Mouse (Mus musculus) testis, adult 2 months (tissue): ENCODE data around the gene Specc1.

ENCODE experiments used
- CTCF ChIP-seq: fragments of 200-500 bp; IDR thresholded peaks from 2 replicates; pipeline ENCODE4 v1.5.1; 2012; ENCODE audit warnings: low read depth, mild to moderate bottlenecking, inconsistent platforms, low read length, moderate library complexity; ENCODE audit not compliant: control insufficient read depth, insufficient read depth, insufficient replicate concordance
- POLR2A ChIP-seq: fragments of 200-500 bp; IDR thresholded peaks from 2 replicates; pipeline ENCODE4 v1.6.1; 2012; ENCODE audit warnings: low read depth, mild to moderate bottlenecking, inconsistent platforms, low read length, moderate library complexity; ENCODE audit not compliant: control insufficient read depth

GRCm38 (mm10) chr11:62025770-62026169 lies 69.2 kb downstream of the Specc1 start:
- TF ChIP-seq CTCF (no peak), POLR2A (no peak)
